Mouse (Mus musculus) CD8-positive naive resting alpha-beta T cell, adult 57 days (primary cell): ENCODE results near the gene Tnfrsf11a. TPM values are rescaled to one million over a fixed set of nuclear protein-coding genes. Genes with fewer than 3 reads are reported as not detected.

ENCODE experiments used
- total RNA-seq: library from RNA; stranded (reverse); gene quantifications from one replicate; pipeline ENCODE4 v1.2.4, GENCODE M21; 2023

The Tnfrsf11a gene
- 0.28 TPM for total RNA-seq

GRCm38 (mm10) chr1:105780457-105781364 is at the start of gene Tnfrsf11a:
Gene Tnfrsf11a (plus strand): TSS chr1:105780718.

Other genes with a start within 250 kb of the Tnfrsf11a start
- gene Pign, start 117.0 kb upstream of the Tnfrsf11a start, total RNA-seq, result 35.3 TPM
- 87.1 TPM for gene Relch, start 116.9 kb upstream of the Tnfrsf11a start, total RNA-seq
- gene Zcchc2, start 209.7 kb downstream of the Tnfrsf11a start, total RNA-seq, result 33.3 TPM